Mouse (Mus musculus): ENCODE measurements around the gene Rhox2g.
"Not testable (repeated sequence)": the region's sequence is repeated elsewhere in the genome, so short reads cannot be mapped to it uniquely, and the experiment has no call there.

Rhox2g gene

GRCm38 (mm10) chrX:37643370-37643769, at the start of gene Rhox2g:
TSS of gene Rhox2g (minus strand) at chrX:37643470.
- not testable (repeated sequence) for DNase-seq

GRCm38 (mm10) chrX:37692261-37692660, 49.0 kb upstream of the Rhox2g start:
- no peak for DNase-seq

GRCm38 (mm10) chrX:37683031-37683715, 39.9 kb upstream of the Rhox2g start:
- DNase-seq = no peak

- not testable (repeated sequence) for DNase-seq
These were observed 29.9 kb upstream of the Rhox2g start, which contains the start of gene Rhox2h for GRCm38 (mm10) chrX:37673177-37673576. TSS of gene Rhox2h (minus strand) at chrX:37673277.

GRCm38 (mm10) chrX:37668664-37669063, 25.4 kb upstream of the Rhox2g start, which contains the start of gene Rhox3h:
TSS of gene Rhox3h (minus strand) at chrX:37668764.
- DNase-seq = not testable (repeated sequence)

GRCm38 (mm10) chrX:37651227-37651626, 8.0 kb upstream of the Rhox2g start, which contains the start of gene Rhox4g:
TSS of gene Rhox4g (minus strand) at chrX:37651327.
- DNase-seq = not testable (repeated sequence)

GRCm38 (mm10) chrX:37628512-37628911, 14.8 kb downstream of the Rhox2g start, which contains the start of gene Rhox3g:
TSS of gene Rhox3g (minus strand) at chrX:37628612.
- not testable (repeated sequence) for DNase-seq

- DNase-seq = not testable (repeated sequence)
These were observed 35.7 kb downstream of the Rhox2g start, which contains the start of gene Rhox4f for GRCm38 (mm10) chrX:37607604-37608003. TSS of gene Rhox4f (minus strand) at chrX:37607704.
